Mouse (Mus musculus) midbrain, embryonic 13.5 days (tissue): Measurements from ENCODE around the gene Neurog1. TPM values are rescaled to one million over a fixed set of nuclear protein-coding genes. Genes with fewer than 3 reads are reported as not detected.

ENCODE experiments used
- ATAC-seq: fragments of 200-750 bp; cut with Nextera tagmentation; 2 replicates; pipeline ENCODE4 v1.8.0; 2017; ENCODE audit warnings: mild to moderate bottlenecking, moderate TSS enrichment, moderate library complexity
- H3K27ac ChIP-seq: fragments of 300-500 bp; sonication (generic); 2 replicates; pipeline ENCODE4 v1.5.1; 2015; ENCODE audit warnings: inconsistent platforms, mild to moderate bottlenecking, moderate library complexity
- H3K27me3 ChIP-seq: fragments of 300-500 bp; sonication (generic); 2 replicates; pipeline ENCODE4 v1.6.1; 2015; ENCODE audit warnings: mild to moderate bottlenecking, inconsistent platforms
- H3K36me3 ChIP-seq: fragments of 300-500 bp; sonication (generic); 2 replicates; pipeline ENCODE4 v1.6.1; 2015; ENCODE audit warnings: mild to moderate bottlenecking, inconsistent platforms
- H3K4me1 ChIP-seq: fragments of 300-500 bp; sonication (generic); replicated peaks from 2 replicates; pipeline ENCODE4 v1.6.1; 2015; ENCODE audit warnings: inconsistent platforms
- H3K4me2 ChIP-seq: fragments of 300-500 bp; sonication (generic); replicated peaks from 2 replicates; pipeline ENCODE4 v1.6.1; 2015; ENCODE audit warnings: moderate library complexity, mild to moderate bottlenecking, inconsistent platforms
- H3K4me3 ChIP-seq: fragments of 300-500 bp; sonication (generic); replicated peaks from 2 replicates; pipeline ENCODE4 v1.5.1; 2015; ENCODE audit warnings: mild to moderate bottlenecking, inconsistent platforms
- H3K9ac ChIP-seq: fragments of 300-500 bp; sonication (generic); replicated peaks from 2 replicates; pipeline ENCODE4 v1.6.1; 2015; ENCODE audit warnings: mild to moderate bottlenecking, inconsistent platforms
- H3K9me3 ChIP-seq: fragments of 300-500 bp; sonication (generic); 2 replicates; pipeline ENCODE4 v1.6.1; 2016; ENCODE audit warnings: mild to moderate bottlenecking, inconsistent platforms
- WGBS: fragments of 180-500 bp; shearing (Covaris S2); methylation state at CpG from one replicate; pipeline ENCODE4 v1.1.7; 2015; 5-methylcytosine and 5-hydroxymethylcytosine counted together
- polyA plus RNA-seq: library from polyadenylated mRNA; unstranded; fragments of >200 nt; fragmentation: Nextera tagmentation; extraction: Ambion mirVana; gene quantifications from 2 replicates; pipeline ENCODE4 v1.2.1, GENCODE M21; 2015

Gene Neurog1
- polyA plus RNA-seq, 1 experiment from 2014 or later = 15.8 TPM

DNA sequence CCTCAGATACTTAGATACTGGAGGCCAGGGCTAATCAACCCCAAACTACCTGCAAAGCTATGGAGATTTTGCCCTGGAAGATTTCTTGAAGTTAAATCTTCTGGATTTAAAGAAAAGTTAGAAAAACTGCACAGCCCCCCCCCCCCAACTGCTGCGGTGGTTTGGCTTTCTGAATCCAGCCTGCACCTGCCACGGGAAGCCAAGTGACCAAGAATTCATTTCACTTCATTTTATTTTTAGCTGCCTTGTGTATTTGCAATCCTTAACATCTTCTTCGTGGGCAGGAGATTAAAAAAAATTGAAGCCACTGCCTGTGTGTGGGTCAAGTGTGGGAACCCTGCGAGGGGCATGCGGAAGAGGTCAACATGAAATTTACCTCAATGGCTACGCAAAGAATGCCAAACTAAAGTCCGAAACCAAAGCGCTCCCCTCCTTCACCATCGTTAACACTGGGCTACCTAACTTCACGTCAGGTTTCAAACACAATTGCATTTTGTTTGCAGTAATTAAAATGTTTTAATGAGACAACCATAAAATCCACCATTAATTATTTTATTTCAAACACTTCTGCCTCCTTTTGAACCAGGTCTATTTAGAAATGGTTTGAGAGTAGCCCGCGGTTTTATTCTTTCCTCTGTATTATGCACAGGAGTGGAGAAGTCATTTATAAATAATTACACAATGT, 5.6 kb upstream of the Neurog1 start:
- no peak for ATAC-seq
- WGBS = 3% methylated on average over 12 of the region's 12 CpGs
- Histone ChIP-seq H3K4me1 (peaks cover 71% of the 10 kb centered on the region), H3K4me3 (no peak overlapping the region), H3K9me3 (no peaks in the 10 kb centered on the region), H3K9ac (no peak overlapping the region), H3K27ac (no peak overlapping the region), H3K27me3 (peaks cover 96% of the 10 kb centered on the region), H3K36me3 (no peaks in the 10 kb centered on the region), H3K4me2 (peak overlapping the region; percentile 65)

DNA sequence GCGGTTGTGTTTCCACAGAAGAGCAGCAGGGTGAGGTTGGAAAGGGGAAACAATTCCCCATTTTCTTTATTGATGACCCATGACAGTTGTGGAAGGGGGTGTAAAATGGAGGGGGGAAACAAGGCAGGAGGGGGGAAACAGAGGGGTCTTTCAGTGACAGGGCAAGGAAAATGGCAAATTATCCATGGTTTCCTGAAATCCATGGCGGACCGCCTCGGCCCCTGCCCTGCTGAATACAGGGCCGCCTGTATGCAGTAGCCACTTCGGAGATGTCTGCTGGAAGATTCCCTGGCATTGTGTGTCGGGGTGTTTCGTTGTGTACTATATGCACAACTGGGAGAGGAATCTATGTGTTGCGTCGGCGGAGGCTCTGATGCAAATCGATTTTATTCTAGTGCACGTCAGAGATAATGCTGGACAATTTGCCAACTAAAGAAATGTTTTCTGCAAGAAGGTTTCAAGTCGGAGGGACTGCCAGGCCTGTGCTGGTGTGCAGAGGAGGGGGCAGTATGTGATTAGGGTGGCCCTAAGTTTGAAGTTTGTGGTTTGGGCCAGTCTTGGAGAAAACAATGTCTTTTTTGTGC, 4.8 kb upstream of the Neurog1 start:
- Histone ChIP-seq H3K27ac (no peak overlapping the region; the same call in 1 of the 2 replicates), H3K9me3 (no peaks in the 10 kb centered on the region), H3K4me2 (peak overlapping the region; percentile 23), H3K4me1 (peaks cover 79% of the 10 kb centered on the region), H3K4me3 (no peak overlapping the region), H3K27me3 (peaks cover 95% of the 10 kb centered on the region), H3K36me3 (no peaks in the 10 kb centered on the region), H3K9ac (no peak overlapping the region)
- WGBS = 6% methylated on average over 14 of the region's 14 CpGs
- no peak for ATAC-seq

DNA sequence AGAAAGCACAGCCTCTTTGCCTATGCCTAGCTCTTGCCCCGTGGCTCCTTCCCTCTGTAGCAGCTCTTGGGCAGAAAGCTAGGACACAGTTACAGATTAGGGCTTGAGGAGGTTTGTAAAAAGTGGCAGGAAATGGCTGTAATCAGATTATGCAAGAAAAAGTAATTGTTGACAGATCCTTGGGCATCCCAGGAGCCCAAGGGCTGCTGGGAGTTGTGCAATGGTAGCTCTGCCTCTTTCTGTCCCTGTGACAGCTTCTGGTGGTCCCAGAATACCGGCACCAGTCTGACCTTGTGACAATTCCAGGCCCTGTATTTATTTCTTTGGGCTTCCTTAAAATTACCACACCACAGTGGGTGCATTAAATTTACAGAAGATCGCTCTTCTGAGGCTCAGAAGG, 1.4 kb upstream of the Neurog1 start:
- 17% methylated on average over 3 of the region's 3 CpGs for WGBS
- Histone ChIP-seq H3K4me3 (no peak overlapping the region), H3K4me2 (0 out of 2 replicates have a peak overlapping the region, but pooled peaks have one; percentile 64), H3K9ac (no peak overlapping the region), H3K27me3 (peaks cover 98% of the 10 kb centered on the region), H3K4me1 (peaks cover 81% of the 10 kb centered on the region), H3K9me3 (no peaks in the 10 kb centered on the region), H3K27ac (no peak overlapping the region), H3K36me3 (no peaks in the 10 kb centered on the region)
- no peak for ATAC-seq

DNA sequence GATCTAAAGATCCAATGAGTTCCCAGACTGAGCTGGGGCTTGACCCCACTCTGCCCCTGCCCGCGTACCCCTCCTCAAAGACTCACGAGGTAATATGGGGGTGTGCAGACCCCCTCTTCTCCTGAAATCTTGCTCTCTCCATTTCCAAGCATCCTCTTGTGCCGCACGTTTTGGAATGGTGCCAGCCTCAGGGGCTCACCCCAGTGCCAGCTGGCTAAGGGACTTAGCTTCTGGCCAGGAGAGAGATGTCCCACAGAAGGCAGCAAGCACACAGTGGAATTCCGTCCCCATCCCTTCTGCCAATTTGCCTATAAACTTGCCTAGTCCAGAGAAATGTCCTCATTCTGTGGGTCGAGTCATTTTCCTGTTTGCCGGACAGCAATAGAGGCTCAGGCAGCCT, 820 bp upstream of the Neurog1 start:
- Histone ChIP-seq H3K4me2 (peak overlapping the region; percentile 64), H3K4me3 (peak overlapping the region; percentile 38), H3K9me3 (no peaks in the 10 kb centered on the region), H3K36me3 (no peaks in the 10 kb centered on the region), H3K27ac (0 out of 2 replicates have a peak overlapping the region, but pooled peaks have one; percentile 76), H3K27me3 (peaks cover 98% of the 10 kb centered on the region), H3K4me1 (peaks cover 75% of the 10 kb centered on the region), H3K9ac (no peak overlapping the region)
- peak; percentile 6 for ATAC-seq
- WGBS = 4% methylated on average over 8 of the region's 8 CpGs

DNA sequence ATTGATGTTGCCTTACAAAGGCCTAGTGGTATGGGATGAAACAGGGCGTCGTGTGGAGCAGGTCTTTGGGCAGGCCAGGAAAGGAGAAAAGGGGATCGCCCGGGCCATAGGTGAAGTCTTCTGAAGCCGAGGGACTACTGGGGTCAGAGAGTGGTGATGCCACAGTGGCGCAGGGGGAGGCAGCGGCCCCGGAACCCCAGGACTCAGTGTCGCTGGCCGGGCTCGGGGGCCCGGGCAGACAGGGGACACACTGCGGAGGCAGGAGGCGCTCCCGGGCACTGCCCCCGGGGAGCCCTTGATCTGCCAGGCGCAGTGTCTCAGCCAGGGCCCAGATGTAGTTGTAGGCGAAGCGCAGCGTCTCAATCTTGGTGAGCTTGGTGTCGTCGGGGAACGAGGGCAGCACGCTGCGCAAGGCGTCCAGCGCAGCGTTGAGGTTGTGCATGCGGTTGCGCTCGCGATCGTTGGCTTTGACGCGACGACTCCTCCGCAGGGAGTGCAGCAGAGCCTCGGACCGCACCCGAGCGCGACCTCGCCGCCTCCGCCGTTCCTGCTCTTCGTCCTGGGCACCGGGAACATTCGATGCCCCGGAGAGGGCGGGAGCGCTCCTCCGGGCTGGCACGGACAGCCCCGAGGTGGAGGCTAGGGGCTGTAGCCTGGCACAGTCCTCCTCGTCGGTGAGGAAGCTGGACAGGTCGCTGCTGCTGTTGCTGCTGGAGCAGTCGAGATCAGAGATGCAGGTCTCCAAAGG, 613 bp downstream of the Neurog1 start:
- peak overlapping the region; percentile 76 for H3K27ac ChIP-seq
- under 1% methylated on average over 59 of the region's 59 CpGs for WGBS

DNA sequence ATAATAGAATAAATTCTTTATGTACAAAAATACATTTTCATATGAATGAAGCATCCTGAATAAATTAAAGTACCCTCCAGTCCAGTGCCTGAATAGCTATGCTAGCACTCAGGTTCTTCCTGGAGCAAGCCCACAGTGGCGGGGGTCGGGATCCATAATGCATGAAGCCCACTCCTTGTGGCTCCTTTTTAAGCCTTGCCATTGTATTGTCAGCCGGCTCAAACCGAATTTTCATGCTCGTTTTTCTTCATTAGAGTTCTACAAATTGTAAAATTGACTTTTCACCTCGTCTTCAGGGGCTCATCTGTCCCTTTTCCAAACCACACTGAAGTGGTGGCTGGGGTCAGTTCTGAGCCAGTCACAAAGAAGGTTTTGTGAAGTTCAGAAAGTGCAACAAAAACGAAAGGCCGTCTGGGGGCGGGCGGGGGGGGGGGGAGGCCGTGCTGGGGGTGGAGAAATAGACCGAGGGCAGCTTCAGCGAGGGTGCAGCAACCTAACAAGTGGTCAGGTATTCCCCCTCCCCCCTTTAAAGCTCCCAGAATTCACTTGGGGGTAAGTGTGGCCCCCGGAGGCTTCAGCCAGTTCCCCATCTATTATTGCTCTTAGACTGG, 1.3 kb downstream of the Neurog1 start:
- Histone ChIP-seq H3K9ac (peak overlapping the region; percentile 45), H3K4me1 (peaks cover 53% of the 10 kb centered on the region), H3K4me3 (peak overlapping the region; percentile 38), H3K27ac (no peak overlapping the region; the same call in 1 of the 2 replicates), H3K36me3 (no peaks in the 10 kb centered on the region), H3K27me3 (peaks cover 98% of the 10 kb centered on the region), H3K4me2 (peak overlapping the region; percentile 64), H3K9me3 (no peaks in the 10 kb centered on the region)
- under 1% methylated on average over 13 of the region's 14 CpGs for WGBS
- no peak for ATAC-seq

More for the DNA sequence above, 613 bp downstream of the Neurog1 start:
- Histone ChIP-seq H3K4me3 (peak overlapping the region; percentile 38), H3K9ac (peak overlapping the region; percentile 45), H3K27me3 (peaks cover 98% of the 10 kb centered on the region), H3K4me1 (peaks cover 60% of the 10 kb centered on the region), H3K36me3 (no peaks in the 10 kb centered on the region), H3K9me3 (no peaks in the 10 kb centered on the region), H3K4me2 (peak overlapping the region; percentile 64)
- peak; percentile 15; the same call in 1 of the 2 replicates for ATAC-seq

DNA sequence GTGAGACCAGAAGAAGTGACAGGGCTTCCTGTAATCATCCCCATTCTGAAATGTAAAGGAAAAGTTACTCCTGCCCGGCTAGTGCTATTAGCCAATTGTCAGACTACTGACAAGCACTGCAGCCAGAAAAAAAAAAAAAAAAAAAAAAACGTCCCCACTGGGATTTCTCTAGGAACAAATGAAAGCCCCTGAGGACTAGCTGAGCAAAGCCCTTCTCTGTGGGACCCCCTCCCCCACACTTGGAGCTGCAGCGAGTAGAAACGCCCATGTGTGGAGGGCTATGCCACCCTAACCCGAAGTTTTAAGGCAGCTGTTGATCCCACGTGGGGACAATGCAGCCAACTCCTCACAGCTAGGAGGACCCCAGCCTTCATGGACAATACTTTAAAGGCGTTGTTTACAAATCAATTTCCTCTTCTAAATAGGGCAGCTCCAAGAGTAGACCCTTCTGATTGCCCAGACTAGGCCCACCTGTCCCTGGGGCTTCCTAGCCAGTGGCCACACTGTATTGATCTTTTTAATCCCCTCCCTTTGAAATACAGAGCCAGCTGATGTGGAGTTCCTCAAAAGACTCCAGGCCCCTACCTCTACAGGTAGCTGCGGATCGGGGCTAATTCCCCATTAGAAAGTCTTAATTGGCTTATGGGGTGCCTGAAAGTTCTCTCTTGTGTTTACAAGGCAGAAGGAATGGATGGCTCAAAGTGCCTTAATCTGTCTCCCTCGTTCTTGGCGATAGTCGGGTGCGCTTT, 2.2 kb downstream of the Neurog1 start:
- Histone ChIP-seq H3K36me3 (no peaks in the 10 kb centered on the region), H3K9me3 (no peaks in the 10 kb centered on the region), H3K4me2 (0 out of 2 replicates have a peak overlapping the region, but pooled peaks have one; percentile 2), H3K4me3 (no peak overlapping the region), H3K4me1 (peaks cover 51% of the 10 kb centered on the region), H3K9ac (no peak overlapping the region), H3K27me3 (peaks cover 94% of the 10 kb centered on the region), H3K27ac (no peak overlapping the region)
- under 1% methylated on average over 13 of the region's 13 CpGs for WGBS
- peak; percentile 13; the same call in 1 of the 2 replicates for ATAC-seq

DNA sequence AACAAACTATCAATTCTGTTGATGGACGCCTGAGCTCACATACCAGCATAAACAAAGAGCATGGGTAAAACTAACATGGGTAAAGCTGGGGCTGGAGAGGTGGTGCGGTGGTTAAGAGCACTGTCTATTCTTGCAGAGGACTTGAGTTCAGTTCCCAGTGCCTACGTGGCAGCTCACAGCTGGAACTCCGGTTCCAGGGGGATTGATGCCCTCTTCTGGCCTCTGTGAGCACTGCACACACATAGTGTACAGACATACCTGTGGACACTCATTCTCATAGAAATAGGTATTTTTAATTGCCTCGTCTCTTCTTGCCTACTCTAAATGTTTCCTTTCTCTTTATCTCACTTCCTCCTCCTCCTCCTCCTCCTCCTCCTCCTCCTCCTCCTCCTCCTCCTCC, 8.9 kb downstream of the Neurog1 start:
- Histone ChIP-seq H3K4me3 (no peak overlapping the region), H3K4me1 (peaks cover 10% of the 10 kb centered on the region), H3K36me3 (no peaks in the 10 kb centered on the region), H3K9me3 (0 out of 2 replicates have a peak, but pooled peaks cover 2% of the 10 kb centered on the region), H3K9ac (no peak overlapping the region), H3K27ac (no peak overlapping the region), H3K27me3 (peaks cover 83% of the 10 kb centered on the region), H3K4me2 (no peak overlapping the region)
- 86% methylated on average over 5 of the region's 5 CpGs for WGBS
- no peak for ATAC-seq

DNA sequence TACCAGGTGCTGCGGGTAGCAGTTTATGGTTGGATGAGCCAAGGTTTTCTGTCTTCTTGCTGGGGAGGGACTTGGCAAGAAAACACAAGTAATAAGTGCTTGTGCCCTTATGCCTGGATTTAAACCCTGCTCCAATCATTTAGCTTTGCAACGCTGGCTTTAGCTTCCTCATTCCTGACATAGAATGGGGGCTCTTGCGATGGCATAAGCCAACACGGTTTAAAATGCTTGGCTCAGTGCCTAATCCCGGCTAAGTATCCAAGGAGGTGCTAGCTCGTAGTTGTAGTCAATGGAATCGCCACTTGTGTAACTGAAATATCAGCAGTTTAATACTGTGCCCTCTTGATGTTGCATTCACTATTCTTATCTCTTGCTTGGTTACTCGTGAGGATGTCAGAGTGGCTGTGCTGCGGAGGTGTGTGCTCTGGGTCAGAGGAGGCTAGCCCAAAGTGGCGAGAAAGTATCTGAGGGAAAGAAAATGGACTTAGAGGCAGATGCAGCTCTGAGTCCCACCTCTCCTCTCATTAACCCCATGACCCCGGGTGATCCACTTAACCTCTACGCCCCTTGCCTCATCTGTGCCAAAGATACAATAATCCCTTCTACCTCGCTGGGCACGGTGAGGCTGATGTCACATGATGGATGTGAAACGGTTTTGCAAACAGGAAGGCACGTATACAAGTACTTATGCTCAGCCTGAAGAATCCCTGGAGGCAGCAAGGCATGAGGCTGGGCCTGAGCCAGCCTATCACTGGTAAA, 11.8 kb downstream of the Neurog1 start:
- H3K9ac ChIP-seq = no peak overlapping the region
- H3K9me3 ChIP-seq = 0 out of 2 replicates have a peak, but pooled peaks cover 2% of the 10 kb centered on the region
- WGBS = 34% methylated on average over 16 of the region's 16 CpGs
- H3K27me3 ChIP-seq = peaks cover 83% of the 10 kb centered on the region
- no peak overlapping the region for H3K27ac ChIP-seq
- H3K4me3 ChIP-seq = no peak overlapping the region
- no peak overlapping the region for H3K4me2 ChIP-seq
- no peak for ATAC-seq
- peaks cover 20% of the 10 kb centered on the region for H3K4me1 ChIP-seq
- no peaks in the 10 kb centered on the region for H3K36me3 ChIP-seq

DNA sequence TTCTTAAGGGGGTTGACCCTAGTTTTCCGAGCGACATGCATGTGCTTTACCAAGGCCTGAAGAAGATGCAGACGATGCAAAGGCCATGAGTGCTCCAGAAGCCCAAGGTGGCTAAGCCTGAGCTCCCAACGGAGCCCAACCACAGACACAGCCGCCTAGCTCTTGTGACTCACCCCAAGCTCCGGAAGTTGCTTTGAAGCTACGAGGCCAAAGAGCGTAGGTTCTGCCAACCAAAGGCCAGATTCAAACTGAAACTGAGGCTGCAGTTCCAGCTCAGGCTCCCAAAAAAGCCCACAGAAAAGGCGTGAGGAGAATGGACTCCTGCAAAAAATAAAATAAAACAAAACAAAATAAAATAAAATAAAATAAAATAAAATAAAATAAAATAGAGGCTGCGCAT, 14.1 kb downstream of the Neurog1 start:
- Histone ChIP-seq H3K27ac (no peak overlapping the region), H3K9me3 (no peaks in the 10 kb centered on the region), H3K9ac (no peak overlapping the region), H3K27me3 (peaks cover 87% of the 10 kb centered on the region), H3K36me3 (no peaks in the 10 kb centered on the region), H3K4me3 (no peak overlapping the region), H3K4me1 (peaks cover 20% of the 10 kb centered on the region), H3K4me2 (no peak overlapping the region)
- ATAC-seq = no peak
- 79% methylated on average over 10 of the region's 10 CpGs for WGBS

DNA sequence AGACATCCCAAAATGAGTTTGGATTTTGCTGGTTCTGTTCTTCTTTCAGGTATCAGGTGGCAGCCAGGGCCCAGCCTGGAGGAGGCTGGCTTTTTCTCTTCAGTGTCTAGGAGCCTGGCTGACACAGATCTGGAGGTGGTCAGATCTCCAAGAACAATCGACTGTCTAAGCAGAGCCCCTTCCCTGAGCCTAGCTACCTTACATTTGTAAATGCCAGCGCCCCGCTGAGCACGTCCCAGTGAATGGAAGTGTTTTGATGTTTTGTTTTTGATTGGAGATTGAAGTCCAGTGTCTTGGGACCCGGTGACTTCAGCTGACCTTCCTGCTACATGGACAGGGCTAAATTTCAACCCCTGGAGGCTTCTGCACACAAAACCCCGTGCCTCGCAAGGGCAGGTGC, 15.8 kb downstream of the Neurog1 start:
- H3K4me2 ChIP-seq = no peak overlapping the region
- H3K9me3 ChIP-seq = no peaks in the 10 kb centered on the region
- no peak overlapping the region for H3K27ac ChIP-seq
- H3K4me3 ChIP-seq = no peak overlapping the region
- WGBS = 13% methylated on average over 7 of the region's 7 CpGs
- no peak overlapping the region for H3K9ac ChIP-seq
- no peaks in the 10 kb centered on the region for H3K36me3 ChIP-seq
- peaks cover 89% of the 10 kb centered on the region for H3K27me3 ChIP-seq
- peaks cover 20% of the 10 kb centered on the region for H3K4me1 ChIP-seq
- no peak for ATAC-seq
